Mouse (Mus musculus): ENCODE data around the gene Fgf5. TPM values are rescaled to one million over a fixed set of nuclear protein-coding genes. Genes with fewer than 3 reads are reported as not detected.

Fgf5 gene
- polyA plus RNA-seq, 1 experiment from 2014 or later = 1.1 TPM

GRCm38 (mm10) chr5:98245976-98246375 is 8.0 kb upstream of the Fgf5 start:
- Histone ChIP-seq H3K27ac (replicated peaks; ENCODE audit: low read depth, low read length) (no peak overlapping the region), H3K27me3 (ENCODE audit: control insufficient read depth, insufficient read depth, low read length) (no peaks in the 10 kb centered on the region), H3K36me3 (ENCODE audit: control insufficient read depth, insufficient read depth, low read length) (no peaks in the 10 kb centered on the region), H3K4me2 (ENCODE audit: low read depth, severe bottlenecking) (no peak overlapping the region), H3K9ac (ENCODE audit: low read length) (no peak overlapping the region), H3K4me3 (ENCODE audit: low read depth, low read length) (no peak overlapping the region), H3K4me1 (ENCODE audit: control insufficient read depth, insufficient read depth, low read length) (no peaks in the 10 kb centered on the region), H3K9me3 (ENCODE audit: control insufficient read depth, low read length) (no peaks in the 10 kb centered on the region)
- ATAC-seq (ENCODE audit: insufficient number of reproducible peaks, low FRiP score, low TSS enrichment, low read depth) (no peak), DNase-seq (ENCODE audit: low spot score) (no peak)
- WGBS = 47% methylated on average over 4 of the region's 4 CpGs

GRCm38 (mm10) chr5:98246826-98247225 is 7.2 kb upstream of the Fgf5 start:
- ATAC-seq (ENCODE audit: insufficient number of reproducible peaks, low FRiP score, low TSS enrichment, low read depth) (no peak), DNase-seq (ENCODE audit: low spot score) (no peak)
- Histone ChIP-seq H3K4me1 (ENCODE audit: control insufficient read depth, insufficient read depth, low read length) (no peaks in the 10 kb centered on the region), H3K36me3 (ENCODE audit: control insufficient read depth, insufficient read depth, low read length) (no peaks in the 10 kb centered on the region), H3K9me3 (ENCODE audit: control insufficient read depth, low read length) (no peaks in the 10 kb centered on the region), H3K27ac (replicated peaks; ENCODE audit: low read depth, low read length) (no peak overlapping the region), H3K9ac (ENCODE audit: low read length) (no peak overlapping the region), H3K27me3 (ENCODE audit: control insufficient read depth, insufficient read depth, low read length) (no peaks in the 10 kb centered on the region), H3K4me3 (ENCODE audit: low read depth, low read length) (no peak overlapping the region), H3K4me2 (ENCODE audit: low read depth, severe bottlenecking) (no peak overlapping the region)
- WGBS = 70% methylated on average over 7 of the region's 7 CpGs

- DNase-seq (ENCODE audit: low spot score) = no peak
- 61% methylated on average over 2 of the region's 2 CpGs for WGBS
- Histone ChIP-seq H3K4me2 (ENCODE audit: low read depth, severe bottlenecking) (no peak overlapping the region), H3K27me3 (ENCODE audit: control insufficient read depth, insufficient read depth, low read length) (no peaks in the 10 kb centered on the region), H3K4me3 (ENCODE audit: low read depth, low read length) (no peak overlapping the region), H3K4me1 (ENCODE audit: control insufficient read depth, insufficient read depth, low read length) (no peaks in the 10 kb centered on the region), H3K36me3 (ENCODE audit: control insufficient read depth, insufficient read depth, low read length) (no peaks in the 10 kb centered on the region), H3K9ac (ENCODE audit: low read length) (no peak overlapping the region), H3K9me3 (ENCODE audit: control insufficient read depth, low read length) (no peaks in the 10 kb centered on the region), H3K27ac (replicated peaks; ENCODE audit: low read depth, low read length) (no peak overlapping the region)
- ATAC-seq (ENCODE audit: insufficient number of reproducible peaks, low FRiP score, low TSS enrichment, low read depth) = no peak
These were observed 6.5 kb upstream of the Fgf5 start for GRCm38 (mm10) chr5:98247516-98247915.

GRCm38 (mm10) chr5:98253147-98253546 is 837 bp upstream of the Fgf5 start:
- Histone ChIP-seq H3K4me3 (ENCODE audit: low read depth, low read length) (no peak overlapping the region), H3K27me3 (ENCODE audit: control insufficient read depth, insufficient read depth, low read length) (peaks cover 34% of the 10 kb centered on the region)
- DNase-seq (ENCODE audit: low spot score) = no peak

GRCm38 (mm10) chr5:98255176-98255575 is 1.2 kb downstream of the Fgf5 start:
- ATAC-seq (ENCODE audit: insufficient number of reproducible peaks, low FRiP score, low TSS enrichment, low read depth) = no peak
- Histone ChIP-seq H3K4me2 (ENCODE audit: low read depth, severe bottlenecking) (no peak overlapping the region), H3K4me3 (ENCODE audit: low read depth, low read length) (no peak overlapping the region), H3K27ac (replicated peaks; ENCODE audit: low read depth, low read length) (no peak overlapping the region), H3K27me3 (ENCODE audit: control insufficient read depth, insufficient read depth, low read length) (peaks cover 38% of the 10 kb centered on the region), H3K9me3 (ENCODE audit: control insufficient read depth, low read length) (no peaks in the 10 kb centered on the region), H3K9ac (ENCODE audit: low read length) (no peak overlapping the region), H3K4me1 (ENCODE audit: control insufficient read depth, insufficient read depth, low read length) (peaks cover 6% of the 10 kb centered on the region; the same call in 1 of the 2 replicates), H3K36me3 (ENCODE audit: control insufficient read depth, insufficient read depth, low read length) (no peaks in the 10 kb centered on the region)
- 3% methylated on average over 12 of the region's 12 CpGs for WGBS
- peak; percentile 39 for DNase-seq (ENCODE audit: low spot score)

More at GRCm38 (mm10) chr5:98253147-98253546, 837 bp upstream of the Fgf5 start:
- Histone ChIP-seq H3K4me1 (ENCODE audit: control insufficient read depth, insufficient read depth, low read length) (peaks cover 6% of the 10 kb centered on the region; the same call in 1 of the 2 replicates), H3K4me2 (ENCODE audit: low read depth, severe bottlenecking) (no peak overlapping the region), H3K9ac (ENCODE audit: low read length) (no peak overlapping the region), H3K27ac (replicated peaks; ENCODE audit: low read depth, low read length) (no peak overlapping the region), H3K9me3 (ENCODE audit: control insufficient read depth, low read length) (no peaks in the 10 kb centered on the region), H3K36me3 (ENCODE audit: control insufficient read depth, insufficient read depth, low read length) (no peaks in the 10 kb centered on the region)
- ATAC-seq (ENCODE audit: insufficient number of reproducible peaks, low FRiP score, low TSS enrichment, low read depth) = no peak
- WGBS = 17% methylated on average over 6 of the region's 6 CpGs

GRCm38 (mm10) chr5:98255760-98256490 is 1.9 kb downstream of the Fgf5 start:
- Histone ChIP-seq H3K9ac (ENCODE audit: low read length) (no peak overlapping the region), H3K4me3 (ENCODE audit: low read depth, low read length) (no peak overlapping the region), H3K9me3 (ENCODE audit: control insufficient read depth, low read length) (no peaks in the 10 kb centered on the region), H3K4me1 (ENCODE audit: control insufficient read depth, insufficient read depth, low read length) (peaks cover 6% of the 10 kb centered on the region; the same call in 1 of the 2 replicates), H3K27me3 (ENCODE audit: control insufficient read depth, insufficient read depth, low read length) (peaks cover 38% of the 10 kb centered on the region), H3K36me3 (ENCODE audit: control insufficient read depth, insufficient read depth, low read length) (no peaks in the 10 kb centered on the region), H3K27ac (replicated peaks; ENCODE audit: low read depth, low read length) (no peak overlapping the region), H3K4me2 (ENCODE audit: low read depth, severe bottlenecking) (no peak overlapping the region; the same call in 1 of the 2 replicates)
- 4% methylated on average over 18 of the region's 18 CpGs for WGBS
- peak; percentile 51 for DNase-seq (ENCODE audit: low spot score)
- ATAC-seq (ENCODE audit: insufficient number of reproducible peaks, low FRiP score, low TSS enrichment, low read depth) = no peak

GRCm38 (mm10) chr5:98275318-98275818 is 21.4 kb downstream of the Fgf5 start:
- 89% methylated on average over 21 of the region's 21 CpGs for WGBS
- Histone ChIP-seq H3K4me2 (ENCODE audit: low read depth, severe bottlenecking) (no peak overlapping the region), H3K9ac (ENCODE audit: low read length) (no peak overlapping the region), H3K27me3 (ENCODE audit: control insufficient read depth, insufficient read depth, low read length) (no peaks in the 10 kb centered on the region), H3K9me3 (ENCODE audit: control insufficient read depth, low read length) (no peaks in the 10 kb centered on the region), H3K27ac (replicated peaks; ENCODE audit: low read depth, low read length) (no peak overlapping the region), H3K36me3 (ENCODE audit: control insufficient read depth, insufficient read depth, low read length) (no peaks in the 10 kb centered on the region), H3K4me1 (ENCODE audit: control insufficient read depth, insufficient read depth, low read length) (no peaks in the 10 kb centered on the region), H3K4me3 (ENCODE audit: low read depth, low read length) (no peak overlapping the region)
- ATAC-seq (ENCODE audit: insufficient number of reproducible peaks, low FRiP score, low TSS enrichment, low read depth) (no peak), DNase-seq (ENCODE audit: low spot score) (no peak)

GRCm38 (mm10) chr5:98281993-98282392 is 28.0 kb downstream of the Fgf5 start:
- no peak overlapping the region for H3K27ac ChIP-seq (replicated peaks; ENCODE audit: low read depth, low read length)
- H3K4me1 ChIP-seq (ENCODE audit: control insufficient read depth, insufficient read depth, low read length) = no peaks in the 10 kb centered on the region
- ATAC-seq (ENCODE audit: insufficient number of reproducible peaks, low FRiP score, low TSS enrichment, low read depth) = no peak
- H3K27me3 ChIP-seq (ENCODE audit: control insufficient read depth, insufficient read depth, low read length) = no peaks in the 10 kb centered on the region
- no peaks in the 10 kb centered on the region for H3K36me3 ChIP-seq (ENCODE audit: control insufficient read depth, insufficient read depth, low read length)
- WGBS = 27% methylated on average over 9 of the region's 9 CpGs
- H3K9ac ChIP-seq (ENCODE audit: low read length) = no peak overlapping the region
- H3K9me3 ChIP-seq (ENCODE audit: control insufficient read depth, low read length) = no peaks in the 10 kb centered on the region
- no peak overlapping the region for H3K4me2 ChIP-seq (ENCODE audit: low read depth, severe bottlenecking)
- no peak for DNase-seq (ENCODE audit: low spot score)
- no peak overlapping the region for H3K4me3 ChIP-seq (ENCODE audit: low read depth, low read length)
